Mouse (Mus musculus) forebrain, embryonic 10.5 days (tissue): ENCODE data around the gene Sumo1. TPM values are rescaled to one million over a fixed set of nuclear protein-coding genes. Genes with fewer than 3 reads are reported as not detected.
"Not testable (repeated sequence)": the region's sequence is repeated elsewhere in the genome, so short reads cannot be mapped to it uniquely, and the experiment has no call there.

Experiments used
- DNase-seq: peaks from one replicate; pipeline ENCODE4 v3.0.0-alpha.2; 2017; ENCODE audit warnings: low spot score; ENCODE audit errors: extremely low spot score
- H3K27ac ChIP-seq: fragments of 300-500 bp; sonication (generic); 2 replicates; pipeline ENCODE4 v1.5.1; 2016; ENCODE audit warnings: mild to moderate bottlenecking
- H3K27me3 ChIP-seq: fragments of 300-500 bp; sonication (generic); 2 replicates; pipeline ENCODE4 v1.6.1; 2016; ENCODE audit warnings: mild to moderate bottlenecking; ENCODE audit not compliant: poor library complexity, severe bottlenecking
- H3K36me3 ChIP-seq: fragments of 300-500 bp; sonication (generic); replicated peaks from 2 replicates; pipeline ENCODE4 v1.6.1; 2016; ENCODE audit warnings: mild to moderate bottlenecking, moderate library complexity
- H3K4me1 ChIP-seq: fragments of 300-500 bp; sonication (generic); 2 replicates; pipeline ENCODE4 v1.6.1; 2016
- H3K4me3 ChIP-seq: fragments of 300-500 bp; sonication (generic); 2 replicates; pipeline ENCODE4 v1.5.1; 2016; ENCODE audit warnings: mild to moderate bottlenecking, moderate library complexity
- H3K9me3 ChIP-seq: fragments of 300-500 bp; sonication (generic); 2 replicates; pipeline ENCODE4 v1.6.1; 2016; ENCODE audit warnings: mild to moderate bottlenecking, moderate library complexity
- WGBS: fragments of 180-500 bp; shearing (Covaris S2); methylation state at CpG from one replicate; pipeline ENCODE4 v1.1.7; 2016; 5-methylcytosine and 5-hydroxymethylcytosine counted together
- polyA plus RNA-seq: library from polyadenylated mRNA; unstranded; fragments of >200 nt; fragmentation: Nextera tagmentation; extraction: Ambion mirVana; gene quantifications from 2 replicates; pipeline ENCODE4 v1.2.1, GENCODE M21; 2016

Gene Sumo1
- polyA plus RNA-seq, 1 experiment from 2014 or later: 560 TPM

DNA sequence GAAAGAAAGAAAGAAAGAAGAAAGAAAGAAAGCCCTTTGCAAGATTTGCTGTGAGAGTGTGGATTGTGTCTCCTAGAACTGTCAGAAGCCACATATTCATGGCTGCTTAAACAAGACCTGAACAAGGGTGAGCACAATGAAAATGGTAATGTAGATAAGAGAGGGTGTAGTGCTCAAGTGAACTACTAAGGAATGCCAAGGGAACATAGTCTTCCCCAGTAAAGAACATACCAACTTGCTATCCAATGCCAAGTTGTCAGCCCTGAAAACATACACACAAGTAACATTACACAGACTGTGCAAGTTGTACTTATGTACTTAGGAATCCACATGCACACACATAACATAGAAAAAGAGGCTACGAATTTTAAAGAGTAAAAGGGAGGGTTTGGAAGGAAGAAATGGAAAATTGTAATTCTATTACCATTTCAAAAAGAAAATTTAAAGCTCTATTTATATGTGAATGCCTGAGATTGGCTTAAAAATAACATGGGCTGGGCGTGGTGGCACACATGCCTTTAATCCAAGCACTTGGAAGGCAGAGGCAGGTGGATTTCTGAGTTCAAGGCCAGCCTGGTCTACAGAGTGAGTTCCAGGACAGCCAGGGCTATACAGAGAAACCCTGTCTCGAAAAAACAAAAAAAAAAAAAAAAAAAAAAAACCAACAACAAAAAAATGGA, 7.0 kb downstream of the Sumo1 start:
- no peaks in the 10 kb centered on the region for H3K9me3 ChIP-seq
- H3K4me1 ChIP-seq: peaks cover 11% of the 10 kb centered on the region
- H3K4me3 ChIP-seq: no peak overlapping the region
- H3K27me3 ChIP-seq: no peaks in the 10 kb centered on the region
- peaks cover 12% of the 10 kb centered on the region for H3K36me3 ChIP-seq
- 88% methylated on average over 3 of the region's 3 CpGs for WGBS
- no peak overlapping the region for H3K27ac ChIP-seq
- DNase-seq: no peak

DNA sequence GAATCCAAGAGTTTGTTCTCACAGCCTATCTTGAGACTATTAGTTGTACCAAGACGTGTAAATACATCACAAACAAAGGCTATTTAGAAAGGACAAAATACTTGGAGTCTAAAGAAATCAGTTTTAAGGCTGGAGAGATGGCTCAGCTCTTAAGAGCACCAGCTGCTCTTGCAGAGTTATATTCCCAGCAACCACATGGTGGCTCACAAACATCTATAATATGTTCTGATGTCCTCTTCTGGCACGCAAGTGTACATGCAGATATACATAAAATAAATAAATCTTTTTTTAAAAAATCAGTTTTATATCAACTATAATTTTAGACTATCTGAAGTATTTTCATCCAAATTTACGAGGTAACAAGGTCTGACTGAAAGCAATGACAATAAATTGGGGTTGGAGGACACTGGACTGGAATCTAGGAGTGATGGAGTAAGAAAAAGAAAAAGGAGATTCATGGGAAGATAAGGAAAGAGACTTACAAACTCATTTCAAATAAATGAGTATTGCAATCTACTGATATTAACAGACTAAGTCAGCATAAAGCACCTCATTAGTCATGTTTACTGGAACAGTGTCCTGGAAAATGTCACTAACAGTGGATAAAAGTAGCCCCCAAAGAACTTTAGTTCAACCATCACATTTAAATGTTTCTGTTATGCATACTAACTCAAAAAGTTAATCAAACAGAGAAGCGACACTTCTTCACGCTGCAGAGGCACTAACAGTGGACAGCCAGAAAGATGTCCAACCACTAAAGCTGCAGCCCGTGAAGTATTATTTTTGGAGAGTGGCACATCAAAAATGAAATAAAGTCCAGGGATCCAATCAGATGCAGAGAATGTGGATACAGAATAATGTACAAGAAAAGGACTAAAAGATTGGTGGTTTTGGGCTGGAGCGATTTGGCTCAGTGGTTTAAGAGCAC, 14.1 kb downstream of the Sumo1 start:
- no peak for DNase-seq
- Histone ChIP-seq H3K27ac (no peak overlapping the region), H3K36me3 (peaks cover 43% of the 10 kb centered on the region), H3K27me3 (no peaks in the 10 kb centered on the region), H3K9me3 (no peaks in the 10 kb centered on the region), H3K4me3 (no peak overlapping the region), H3K4me1 (no peaks in the 10 kb centered on the region)
- 93% methylated on average over 7 of the region's 7 CpGs for WGBS

DNA sequence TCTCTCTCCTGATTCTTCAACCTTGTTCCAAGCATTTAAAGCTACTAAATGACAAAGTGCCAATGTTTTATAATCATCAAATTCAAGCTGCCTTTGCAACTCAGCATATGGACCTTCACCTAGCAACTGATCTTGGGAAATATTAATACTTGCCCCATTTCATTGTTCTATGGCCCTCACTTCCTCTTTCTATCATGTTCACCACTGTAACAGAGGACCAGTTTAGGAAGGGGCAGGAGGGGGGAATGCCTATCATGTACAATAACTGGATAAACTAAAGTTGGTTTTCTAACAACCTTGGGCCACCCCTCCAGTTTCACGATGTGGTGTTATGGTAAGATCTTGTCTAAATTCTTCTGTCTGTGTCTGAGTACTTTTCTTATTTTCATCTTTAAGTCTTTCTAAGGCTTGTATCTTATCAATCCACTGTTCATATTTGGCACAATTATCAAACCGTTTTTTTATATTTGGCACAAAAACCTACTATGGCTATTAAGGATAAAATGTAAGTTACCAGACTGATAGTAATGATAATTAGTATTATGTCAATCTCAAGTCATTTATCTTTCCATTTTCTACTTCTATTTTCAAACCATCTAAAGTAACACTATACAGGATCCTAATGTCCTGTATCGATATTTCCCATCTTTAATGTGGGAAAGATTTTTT, 17.3 kb downstream of the Sumo1 start:
- H3K36me3 ChIP-seq: peaks cover 64% of the 10 kb centered on the region
- H3K4me3 ChIP-seq: no peak overlapping the region
- no peaks in the 10 kb centered on the region for H3K4me1 ChIP-seq
- H3K9me3 ChIP-seq: no peaks in the 10 kb centered on the region
- H3K27ac ChIP-seq: no peak overlapping the region
- DNase-seq: no peak
- H3K27me3 ChIP-seq: no peaks in the 10 kb centered on the region
- WGBS: 94% methylated on average over 3 of the region's 3 CpGs

DNA sequence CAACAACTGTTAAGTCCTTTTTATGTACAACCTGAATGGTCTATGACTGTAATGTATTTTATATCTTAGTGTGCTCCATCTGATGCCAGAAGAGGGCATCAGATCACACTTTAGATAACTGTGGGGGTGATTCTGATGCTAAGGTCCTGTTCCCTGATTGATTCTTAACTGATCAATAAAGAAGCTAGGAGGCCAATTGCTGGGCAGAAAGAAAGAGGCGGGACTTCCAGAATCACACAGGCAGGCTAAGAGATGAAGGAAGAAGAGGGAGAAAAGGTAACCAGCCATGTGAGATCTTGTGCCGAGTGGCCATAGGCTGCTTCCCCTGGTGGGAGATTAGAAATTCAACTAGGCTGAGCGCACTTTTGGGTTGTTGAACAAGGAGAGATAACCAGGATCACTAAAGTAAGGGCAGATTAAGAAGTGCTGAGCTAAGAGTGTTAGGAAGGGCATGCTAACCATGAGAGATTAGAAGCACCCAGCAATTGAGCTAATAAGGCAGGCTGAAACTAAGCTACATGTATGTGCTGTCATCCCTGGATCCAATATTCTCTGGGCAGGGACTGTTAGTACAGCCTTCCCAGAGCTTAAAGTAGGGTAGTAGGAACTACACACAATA, 19.3 kb downstream of the Sumo1 start:
- Histone ChIP-seq H3K27ac (no peak overlapping the region), H3K27me3 (no peaks in the 10 kb centered on the region), H3K36me3 (peaks cover 82% of the 10 kb centered on the region), H3K4me1 (no peaks in the 10 kb centered on the region), H3K9me3 (no peaks in the 10 kb centered on the region), H3K4me3 (no peak overlapping the region)
- no peak for DNase-seq
- 93% methylated on average over 3 of the region's 3 CpGs for WGBS

- H3K4me3 ChIP-seq, H3K27me3 ChIP-seq, H3K4me1 ChIP-seq, DNase-seq, H3K9me3 ChIP-seq, H3K27ac ChIP-seq: not testable (repeated sequence)
- WGBS: 93% methylated on average over 2 of the region's 2 CpGs
- H3K36me3 ChIP-seq: peaks cover 95% of the 10 kb centered on the region
Observed at GRCm38 (mm10) chr1:59646502-59646901, 24.1 kb downstream of the Sumo1 start.

DNA sequence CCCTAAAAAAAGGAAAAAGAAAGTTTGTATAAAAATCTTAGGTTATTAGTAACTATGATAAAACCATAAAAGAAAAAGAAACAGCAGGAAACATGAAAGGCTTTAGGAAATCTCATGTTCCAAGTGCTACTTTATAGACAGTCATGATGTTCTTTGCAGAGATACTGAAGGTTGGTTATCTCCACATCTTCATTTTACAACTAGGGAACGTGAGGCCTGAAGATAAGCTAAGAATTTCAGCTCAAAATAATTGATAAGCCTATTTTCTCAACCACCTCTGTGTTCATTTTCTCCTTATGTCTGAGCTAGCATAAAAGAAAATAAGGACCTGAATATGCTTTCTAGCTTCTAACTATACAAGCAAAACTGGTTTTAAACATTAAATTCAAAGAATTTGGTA, 28.1 kb downstream of the Sumo1 start:
- H3K27ac ChIP-seq: no peak overlapping the region
- no peak overlapping the region for H3K4me3 ChIP-seq
- H3K36me3 ChIP-seq: peaks cover 85% of the 10 kb centered on the region
- WGBS: 78% methylated on average over 1 of the region's 1 CpGs
- DNase-seq: no peak
- H3K9me3 ChIP-seq: no peaks in the 10 kb centered on the region
- no peaks in the 10 kb centered on the region for H3K27me3 ChIP-seq
- H3K4me1 ChIP-seq: no peaks in the 10 kb centered on the region

- WGBS: 89% methylated on average over 3 of the region's 3 CpGs
- no peak for DNase-seq
Observed at GRCm38 (mm10) chr1:59638371-59638770, 32.3 kb downstream of the Sumo1 start.

GRCm38 (mm10) chr1:59636349-59636748, 34.3 kb downstream of the Sumo1 start:
- Histone ChIP-seq H3K4me1 (no peaks in the 10 kb centered on the region), H3K27ac (no peak overlapping the region), H3K9me3 (no peaks in the 10 kb centered on the region), H3K4me3 (no peak overlapping the region), H3K27me3 (no peaks in the 10 kb centered on the region), H3K36me3 (peaks cover 25% of the 10 kb centered on the region)
- 71% methylated on average over 1 of the region's 1 CpGs for WGBS
- no peak for DNase-seq

More at GRCm38 (mm10) chr1:59638371-59638770, 32.3 kb downstream of the Sumo1 start:
- no peaks in the 10 kb centered on the region for H3K9me3 ChIP-seq
- no peaks in the 10 kb centered on the region for H3K4me1 ChIP-seq
- peaks cover 45% of the 10 kb centered on the region for H3K36me3 ChIP-seq
- H3K27ac ChIP-seq: no peak overlapping the region
- H3K27me3 ChIP-seq: no peaks in the 10 kb centered on the region
- no peak overlapping the region for H3K4me3 ChIP-seq

DNA sequence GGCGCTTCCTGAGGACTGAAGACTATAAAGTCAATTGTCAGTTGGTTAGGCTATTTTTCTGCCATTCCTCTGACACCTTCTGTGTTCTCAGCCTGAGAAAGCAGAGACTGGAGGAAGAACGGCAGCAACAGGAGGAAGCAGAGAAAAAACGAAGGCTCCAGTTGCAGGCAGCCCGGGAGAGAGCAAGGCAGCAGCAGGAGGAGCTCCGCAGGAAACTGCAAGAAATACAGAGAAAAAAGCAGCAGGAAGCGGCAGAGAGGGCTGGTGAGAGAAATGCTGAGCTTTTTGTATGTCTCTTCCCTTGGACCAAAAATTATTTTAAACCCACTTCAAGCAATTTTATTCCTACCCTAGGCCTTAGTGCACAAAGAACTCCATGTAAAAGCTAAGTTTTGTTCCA, 37.6 kb downstream of the Sumo1 start:
- no peaks in the 10 kb centered on the region for H3K9me3 ChIP-seq
- H3K36me3 ChIP-seq: no peaks in the 10 kb centered on the region
- no peak overlapping the region for H3K4me3 ChIP-seq
- no peak overlapping the region for H3K27ac ChIP-seq
- H3K27me3 ChIP-seq: no peaks in the 10 kb centered on the region
- 42% methylated on average over 6 of the region's 6 CpGs for WGBS
- no peak for DNase-seq
- peaks cover 3% of the 10 kb centered on the region; the same call in 1 of the 2 replicates for H3K4me1 ChIP-seq

DNA sequence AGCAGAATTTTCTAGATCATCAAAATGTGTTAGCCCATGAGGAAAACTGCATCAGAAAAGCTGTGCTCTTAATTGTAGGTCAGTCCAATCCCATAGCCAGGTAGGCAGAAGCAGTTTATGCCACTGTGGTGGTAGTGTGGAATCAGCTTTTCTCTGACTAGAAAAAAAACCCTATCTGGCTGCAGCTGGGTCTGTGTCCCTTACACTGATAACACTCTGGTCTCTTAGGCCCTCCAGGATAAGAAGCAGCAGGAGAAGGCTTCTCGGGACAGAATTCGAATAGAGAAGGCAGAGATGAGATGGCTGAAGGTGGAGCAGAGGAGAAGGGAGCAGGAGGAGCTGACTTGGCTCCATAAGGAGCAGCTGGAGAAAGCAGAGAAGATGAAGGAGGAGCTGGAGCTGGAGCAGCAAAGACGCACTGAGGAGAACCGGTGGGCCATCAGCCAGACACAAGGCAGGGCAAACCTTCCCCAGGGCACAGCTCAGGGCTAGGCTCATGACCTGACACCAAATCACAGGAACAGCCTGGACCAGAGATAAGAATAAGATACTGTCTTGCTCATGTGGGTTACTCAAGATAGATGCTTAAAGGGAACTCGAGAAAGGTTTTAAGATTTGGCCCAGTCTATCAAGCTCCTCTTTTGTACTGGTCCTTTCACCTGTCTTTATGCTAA, 38.5 kb downstream of the Sumo1 start:
- no peak overlapping the region for H3K27ac ChIP-seq
- no peaks in the 10 kb centered on the region for H3K9me3 ChIP-seq
- DNase-seq: no peak
- 90% methylated on average over 5 of the region's 5 CpGs for WGBS
- no peaks in the 10 kb centered on the region for H3K27me3 ChIP-seq
- H3K4me3 ChIP-seq: no peak overlapping the region
- H3K36me3 ChIP-seq: no peaks in the 10 kb centered on the region
- H3K4me1 ChIP-seq: peaks cover 3% of the 10 kb centered on the region; the same call in 1 of the 2 replicates

DNA sequence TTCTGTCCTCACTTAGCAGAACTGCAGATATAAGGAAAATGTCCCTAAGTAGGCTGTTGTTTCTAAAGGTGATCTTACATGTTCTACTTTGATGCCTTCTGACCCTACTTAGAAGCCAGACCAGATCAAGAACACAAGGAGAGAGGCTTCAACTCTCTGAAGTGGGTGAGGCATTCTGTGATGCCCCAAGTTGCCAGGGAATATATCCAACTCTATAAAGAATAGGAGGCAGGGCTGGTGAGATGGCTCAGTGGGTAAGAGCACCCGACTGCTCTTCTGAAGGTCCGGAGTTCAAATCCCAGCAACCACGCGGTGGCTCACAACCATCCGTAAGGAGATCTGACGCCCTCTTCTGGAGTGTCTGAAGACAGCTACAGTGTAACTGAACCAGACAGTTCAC, 40.3 kb downstream of the Sumo1 start:
- H3K27me3 ChIP-seq, H3K9me3 ChIP-seq, H3K4me3 ChIP-seq, DNase-seq, H3K27ac ChIP-seq, H3K4me1 ChIP-seq, H3K36me3 ChIP-seq: not testable (repeated sequence)
- WGBS: 86% methylated on average over 6 of the region's 6 CpGs

DNA sequence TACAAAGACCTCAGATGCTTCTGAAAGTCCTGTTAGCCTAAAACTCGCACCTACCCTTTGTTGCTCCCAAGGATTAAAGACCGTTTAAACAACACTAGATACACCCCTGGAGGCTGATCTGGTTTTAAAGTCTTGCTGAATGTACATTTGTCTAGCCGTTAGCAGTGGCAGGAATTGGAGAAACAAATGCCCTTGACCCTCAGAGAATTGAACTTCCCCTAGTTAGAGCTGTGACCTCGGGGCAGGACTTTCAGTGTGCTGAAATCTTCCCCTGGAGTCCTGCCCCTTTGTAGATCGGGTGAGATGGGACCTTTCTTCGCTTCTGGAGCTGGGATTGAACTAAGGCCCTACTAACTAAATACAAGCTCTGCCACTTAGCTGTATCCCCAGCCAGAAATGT, 41.4 kb downstream of the Sumo1 start:
- Histone ChIP-seq H3K36me3 (no peaks in the 10 kb centered on the region), H3K27me3 (no peaks in the 10 kb centered on the region), H3K27ac (no peak overlapping the region), H3K9me3 (no peaks in the 10 kb centered on the region), H3K4me1 (peaks cover 3% of the 10 kb centered on the region; the same call in 1 of the 2 replicates), H3K4me3 (no peak overlapping the region)
- DNase-seq: no peak
- WGBS: 55% methylated on average over 6 of the region's 6 CpGs
